Mouse (Mus musculus) bone marrow, adult 2 months (tissue): ENCODE measurements around the gene Tsfm.

Source experiments
- CTCF ChIP-seq: fragments of 200-500 bp; IDR thresholded peaks from 2 replicates; pipeline ENCODE4 v1.5.1; 2011; ENCODE audit warnings: low read length, control low read depth; ENCODE audit not compliant: control insufficient read depth, insufficient read depth
- POLR2A ChIP-seq: fragments of 200-500 bp; IDR thresholded peaks from 2 replicates; pipeline ENCODE4 v1.6.1; 2011; ENCODE audit warnings: low read depth, mild to moderate bottlenecking, control low read depth, low read length, borderline replicate concordance; ENCODE audit not compliant: control insufficient read depth

DNA sequence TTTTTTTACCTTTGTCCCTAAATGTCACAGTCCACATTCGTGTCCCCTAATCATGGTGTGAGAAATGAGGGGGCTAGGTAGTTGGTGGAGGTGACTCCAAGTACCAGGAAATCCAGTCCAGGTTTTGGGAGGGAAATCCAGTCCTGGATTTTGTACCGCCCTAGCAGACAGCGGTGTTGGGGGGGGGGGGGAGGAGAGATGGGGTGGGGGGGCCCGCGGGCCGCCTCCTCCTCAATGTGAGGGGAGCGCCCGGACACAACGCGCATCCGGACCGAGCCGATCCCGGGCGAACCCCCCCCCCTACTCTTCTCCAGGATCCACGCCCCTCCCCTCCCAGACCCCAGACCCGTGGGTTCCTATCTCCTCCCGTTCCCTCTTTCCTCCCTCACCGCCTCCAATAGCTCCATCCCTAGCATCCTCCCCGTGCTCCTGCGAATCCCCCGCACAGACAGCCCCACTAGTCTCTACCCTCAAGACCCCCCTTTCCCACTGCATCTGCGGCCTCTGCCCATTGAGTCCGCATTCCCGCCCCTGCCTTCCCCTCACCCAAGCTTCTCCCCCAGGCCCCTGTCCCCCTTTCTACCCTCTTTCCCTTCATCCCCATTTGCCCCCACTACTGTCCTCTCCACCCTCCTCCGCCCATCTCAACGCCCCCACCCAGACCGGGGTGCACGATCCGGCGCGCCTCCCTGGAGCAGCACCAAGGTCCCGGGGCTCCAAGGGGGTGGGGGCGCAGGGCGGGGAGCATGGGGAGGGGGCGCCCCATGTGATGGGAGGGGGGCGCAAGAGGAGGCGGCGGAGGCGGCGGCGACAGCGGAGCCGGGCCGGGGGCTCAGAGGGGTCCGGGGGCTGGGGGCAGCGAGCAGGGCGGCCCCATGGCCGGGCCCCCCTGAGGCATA, 48.3 kb upstream of the Tsfm start:
- no peak for TF ChIP-seq POLR2A
- TF ChIP-seq CTCF = no peak
